Mouse (Mus musculus): ENCODE measurements around the gene Dennd1b.

- TF ChIP-seq CTCF (IDR thresholded peaks at IDR 0.05; ENCODE audit: low read depth) (no peak), EP300 (IDR thresholded peaks at IDR 0.05; ENCODE audit: low read depth) (no peak)
Measured at GRCm38 (mm10) chr1:138920799-138921198, 42.4 kb upstream of the Dennd1b start.

All from liver, embryonic 14.5 days (tissue).